Mouse (Mus musculus) Patski (cell line): ENCODE data around the gene Rbp4. TPM values are rescaled to one million over a fixed set of nuclear protein-coding genes. Genes with fewer than 3 reads are reported as not detected.

ENCODE experiments used
- ATAC-seq: fragments of 100-300 bp; one replicate; pipeline ENCODE4 v1.8.0; 2021
- CTCF ChIA-PET: fragments of 350-600 bp; sonication (Branson Sonifier 250); formaldehyde crosslinking; loops from one replicate; lab custom pipeline; 2022; ENCODE audit warnings: inconsistent platforms; lab: Charles Lee
- POLR2A ChIA-PET: fragments of 350-600 bp; sonication (Branson Sonifier 250); formaldehyde crosslinking; loops from one replicate; lab custom pipeline; 2022; ENCODE audit warnings: antibody characterized with exemption, inconsistent platforms; lab: Charles Lee
- DNase-seq: peaks from one replicate; pipeline ENCODE4 v3.0.0-alpha.2; 2011; ENCODE audit warnings: low read depth, low spot score
- H3K27me3 ChIP-seq: fragments of 371-371 bp; one replicate; pipeline ENCODE4 v1.5.1; 2021
- CTCF ChIP-seq: fragments of 100-300 bp; IDR thresholded peaks from one replicate; pipeline ENCODE4 v1.5.1; 2021
- in situ Hi-C: fragments of 300-500 bp; cut with MboI; formaldehyde crosslinking; loops from 3 replicates; pipeline ENCODE4 v1.11.1; 2018; ENCODE audit warnings: low pct_unique_long_range_greater_than_20kb, mixed read lengths
- polyA plus RNA-seq: library from polyadenylated mRNA; unstranded; gene quantifications from one replicate; pipeline ENCODE4 v1.2.3, GENCODE M21; 2021

Rbp4 gene
- polyA plus RNA-seq, 1 experiment from 2014 or later = 2.1 TPM

DNA sequence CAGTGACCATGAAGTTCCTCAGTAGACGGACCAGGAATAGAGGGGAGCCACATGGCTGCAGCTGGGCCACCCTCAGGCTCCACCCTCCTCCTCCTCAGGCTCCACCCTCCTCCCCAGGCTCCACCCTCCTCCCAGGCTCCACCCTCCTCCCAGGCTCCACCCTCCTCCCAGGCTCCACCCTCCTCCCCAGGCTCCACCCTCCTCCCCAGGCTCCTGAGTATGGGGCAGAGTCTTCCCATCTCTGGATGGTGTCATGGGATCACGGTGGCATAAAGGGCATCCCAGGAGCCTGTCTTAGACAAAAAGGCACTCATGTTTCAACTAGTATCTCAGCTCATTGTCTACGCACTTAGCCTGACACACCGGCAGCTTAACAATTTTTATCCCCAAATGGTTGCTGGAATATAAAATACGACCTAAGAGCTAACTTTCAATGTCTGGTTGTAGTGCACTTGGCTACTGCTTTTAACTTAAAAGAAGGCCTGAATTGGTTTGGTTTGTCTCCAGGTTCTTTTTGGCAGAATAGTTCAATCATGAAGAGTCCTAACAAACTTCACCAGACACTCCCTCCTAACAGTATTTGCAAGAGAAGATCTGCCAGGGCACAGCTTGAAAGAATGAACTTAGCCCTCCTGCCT lies 4.8 kb downstream of the Rbp4 start:
- ATAC-seq (no peak), DNase-seq (no peak)
- POLR2A ChIA-PET = interaction anchor here (0.7 kb wide), 1 partner anchor 10 kb away, joined by 3 read pairs; no protein-coding TSS in a partner anchor
- no peak for TF ChIP-seq CTCF
- in situ Hi-C loops = no loop called here
- CTCF ChIA-PET = interaction anchor here (1.4 kb wide), 1 partner anchor 10 kb away, joined by 3 read pairs; no protein-coding TSS in a partner anchor
- H3K27me3 ChIP-seq = peaks cover 66% of the 10 kb centered on the region

DNA sequence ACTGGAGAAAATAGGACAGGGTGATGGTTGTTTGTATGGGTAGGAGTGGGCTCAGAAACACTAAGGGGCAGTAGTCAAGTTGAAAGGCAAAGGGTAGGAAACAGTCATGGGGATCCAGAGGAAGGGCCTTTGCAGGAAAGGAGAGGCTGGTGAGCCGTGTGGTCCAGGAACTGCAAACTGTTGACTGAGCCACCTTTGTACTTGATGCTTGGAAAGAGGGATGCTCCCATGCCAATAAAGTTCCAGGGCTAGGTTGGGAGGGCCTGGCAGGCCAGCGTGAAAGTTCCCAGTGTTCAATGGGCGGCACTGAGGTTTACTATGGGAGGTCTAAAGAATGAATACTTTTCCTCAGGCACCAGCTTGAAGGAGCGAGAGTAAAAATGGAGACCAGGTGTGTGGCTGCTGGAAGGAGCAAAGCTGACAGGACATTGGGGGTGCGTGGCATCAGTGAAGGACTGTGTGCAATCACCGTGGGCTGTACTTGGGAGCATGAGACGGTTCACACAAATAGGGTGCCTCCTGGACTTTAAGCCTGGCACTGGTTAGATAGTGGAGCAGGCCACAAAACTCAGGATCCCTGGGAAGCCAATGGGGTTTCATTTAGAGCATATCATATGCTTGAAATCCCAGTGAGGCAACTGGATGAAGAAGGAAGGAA lies 10.1 kb downstream of the Rbp4 start:
- CTCF ChIA-PET = no interaction called here
- ATAC-seq (no peak), DNase-seq (no peak)
- TF ChIP-seq CTCF = no peak
- POLR2A ChIA-PET = no interaction called here
- H3K27me3 ChIP-seq = peaks cover 43% of the 10 kb centered on the region
- in situ Hi-C loops = no loop called here

- in situ Hi-C loops = no loop called here
- no peak for TF ChIP-seq CTCF
- CTCF ChIA-PET = no interaction called here
- ATAC-seq (no peak), DNase-seq (no peak)
- peaks cover 45% of the 10 kb centered on the region for H3K27me3 ChIP-seq
- POLR2A ChIA-PET = no interaction called here
Measured at GRCm38 (mm10) chr19:38112575-38112974, 12.5 kb downstream of the Rbp4 start.

GRCm38 (mm10) chr19:38111056-38111455 lies 14.0 kb downstream of the Rbp4 start:
- ATAC-seq = no peak
- DNase-seq = no peak
- CTCF ChIA-PET = no interaction called here
- in situ Hi-C loops = no loop called here
- peaks cover 35% of the 10 kb centered on the region for H3K27me3 ChIP-seq
- TF ChIP-seq CTCF = no peak
- POLR2A ChIA-PET = no interaction called here

- in situ Hi-C loops = no loop called here
- ATAC-seq = no peak
- POLR2A ChIA-PET = interaction anchor here (0.5 kb wide), 1 partner anchor 11 kb away, joined by 3 read pairs; no protein-coding TSS in a partner anchor
Measured at GRCm38 (mm10) chr19:38109506-38110242, 15.4 kb downstream of the Rbp4 start.

GRCm38 (mm10) chr19:38107871-38108270 lies 17.2 kb downstream of the Rbp4 start:
- CTCF ChIA-PET = interaction anchor here (1.5 kb wide), 1 partner anchor 51 kb away, joined by 3 read pairs; no protein-coding TSS in a partner anchor
- no peak for DNase-seq
- in situ Hi-C loops = no loop called here
- H3K27me3 ChIP-seq = peaks cover 37% of the 10 kb centered on the region
- ATAC-seq = no peak
- no peak for TF ChIP-seq CTCF
- POLR2A ChIA-PET = no interaction called here

More at GRCm38 (mm10) chr19:38109506-38110242, 15.4 kb downstream of the Rbp4 start:
- no peak for TF ChIP-seq CTCF
- DNase-seq = no peak
- CTCF ChIA-PET = no interaction called here
- H3K27me3 ChIP-seq = peaks cover 42% of the 10 kb centered on the region

- ATAC-seq = no peak
- in situ Hi-C loops = no loop called here
- DNase-seq = no peak
- ChIA-PET CTCF (no interaction called here), POLR2A (no interaction called here)
- peaks cover 75% of the 10 kb centered on the region for H3K27me3 ChIP-seq
- TF ChIP-seq CTCF = no peak
Measured at GRCm38 (mm10) chr19:38096858-38097758, 28.0 kb downstream of the Rbp4 start, which contains the start of gene Ffar4. Ffar4 (plus strand) TSS chr19:38097071.

DNA sequence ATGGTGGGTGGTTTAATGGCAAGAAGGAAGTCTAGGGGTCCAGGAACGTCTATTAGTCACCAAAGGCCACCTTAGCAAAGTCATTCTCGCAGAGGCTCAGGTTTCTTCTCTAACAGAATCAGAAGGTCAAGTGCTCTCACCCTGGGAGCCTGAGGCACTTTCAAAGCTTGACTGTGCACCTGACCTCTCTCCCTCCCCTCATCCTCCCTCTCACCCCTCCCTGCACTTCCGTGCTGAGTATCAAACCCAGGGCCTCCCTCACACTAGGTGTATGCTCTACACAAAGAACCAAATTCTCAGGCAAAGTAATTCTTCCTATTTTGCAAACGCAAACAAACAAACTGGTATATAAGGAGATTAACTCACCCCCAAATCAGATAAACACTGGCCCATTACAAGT lies 28.9 kb downstream of the Rbp4 start:
- DNase-seq = no peak

DNA sequence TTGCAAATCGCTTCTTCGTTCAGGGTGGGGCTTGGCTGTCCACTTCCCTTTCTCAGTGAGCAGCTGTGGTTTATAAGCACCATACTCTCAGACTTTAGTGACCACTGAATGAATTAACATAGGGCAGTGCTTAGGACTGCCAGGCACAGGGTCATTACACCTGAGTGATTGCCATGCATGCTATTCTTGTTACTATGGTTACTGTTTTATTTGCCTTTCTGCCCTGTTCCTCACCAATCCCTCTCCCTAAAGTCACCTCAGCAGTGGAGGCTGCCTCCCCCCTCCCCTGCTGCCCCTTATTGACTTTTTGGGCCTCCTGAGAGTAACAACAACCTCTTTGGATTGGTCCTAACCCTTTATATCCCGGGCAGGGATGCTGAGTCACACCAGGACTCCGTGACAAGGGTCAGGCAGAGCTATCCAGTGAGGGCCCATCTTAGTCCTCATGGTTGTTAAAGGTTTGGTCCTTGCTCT lies 33.5 kb downstream of the Rbp4 start:
- POLR2A ChIA-PET = no interaction called here
- in situ Hi-C loops = no loop called here
- CTCF ChIA-PET = no interaction called here
- TF ChIP-seq CTCF = no peak
- DNase-seq (no peak), ATAC-seq (no peak)
- H3K27me3 ChIP-seq = peaks cover 67% of the 10 kb centered on the region

More for the DNA sequence above, 28.9 kb downstream of the Rbp4 start:
- TF ChIP-seq CTCF = no peak
- in situ Hi-C loops = no loop called here
- ATAC-seq = no peak
- ChIA-PET POLR2A (no interaction called here), CTCF (no interaction called here)
- peaks cover 71% of the 10 kb centered on the region for H3K27me3 ChIP-seq

DNA sequence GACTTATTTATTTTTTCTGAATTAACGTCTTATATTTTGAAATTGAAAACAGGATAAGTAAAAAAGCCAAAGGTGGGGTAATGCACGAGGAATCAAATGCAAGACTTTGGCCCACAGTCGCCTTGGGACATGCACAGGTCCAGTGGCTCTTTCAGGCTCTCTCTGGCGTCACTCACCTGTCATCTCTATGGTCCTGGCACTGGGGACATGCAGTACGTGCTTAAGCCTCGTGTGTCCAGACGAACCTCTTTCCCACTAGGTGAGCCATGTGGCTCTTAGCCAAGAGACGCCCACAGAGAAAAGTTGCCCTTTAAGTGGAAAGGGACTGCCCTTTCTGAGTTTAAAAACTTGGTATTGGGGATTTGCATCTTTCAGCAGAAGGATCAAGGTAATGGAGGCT lies 35.7 kb downstream of the Rbp4 start:
- DNase-seq = no peak
- no peak for ATAC-seq
- peaks cover 63% of the 10 kb centered on the region for H3K27me3 ChIP-seq
- in situ Hi-C loops = loop anchor here (10.0 kb wide), 1 partner anchor 115 kb away; no protein-coding TSS in a partner anchor
- CTCF ChIA-PET = no interaction called here
- TF ChIP-seq CTCF = no peak
- POLR2A ChIA-PET = no interaction called here
